Mouse (Mus musculus) brain, embryonic 18.5 days (tissue): ENCODE measurements at regions not wholly inside any gene's neighbourhood (a gene's known extent, or its start where the extent isn't known, plus 50 kb on each side); places are given as distances from the start of the nearest gene placed in this dataset.
A peak's percentile ranks its signal among the peaks of the same experiment; 100 is the strongest.

Experiments used
- DNase-seq: peaks from one replicate; pipeline ENCODE4 v3.0.0-alpha.2; 2012; ENCODE audit warnings: low read depth, low spot score

GRCm38 (mm10) chr9:73173589-73174247 lies 60.5 kb downstream of the Rsl24d1 start:
- no peak for DNase-seq

- no peak for DNase-seq
These were observed 63.4 kb downstream of the Rsl24d1 start for GRCm38 (mm10) chr9:73176645-73177044.

- DNase-seq = no peak
These were observed 70.1 kb downstream of the Rsl24d1 start for GRCm38 (mm10) chr9:73183356-73183755.

- DNase-seq = no peak
These were observed 71.7 kb downstream of the Rsl24d1 start for GRCm38 (mm10) chr9:73184908-73185307.

GRCm38 (mm10) chr9:73192271-73192785 lies 79.1 kb downstream of the Rsl24d1 start:
- no peak for DNase-seq

- DNase-seq = no peak
These were observed 85.2 kb downstream of the Rsl24d1 start for GRCm38 (mm10) chr9:73198261-73199085.

- no peak for DNase-seq
These were observed 109.9 kb downstream of the Rsl24d1 start for GRCm38 (mm10) chr9:73223111-73223510.

- DNase-seq = no peak
These were observed 127.0 kb downstream of the Rsl24d1 start for GRCm38 (mm10) chr9:73240188-73240587.

GRCm38 (mm10) chr9:73242521-73243308 lies 129.5 kb downstream of the Rsl24d1 start:
- DNase-seq = no peak

GRCm38 (mm10) chr9:73244177-73244576 lies 131.0 kb downstream of the Rsl24d1 start:
- DNase-seq = no peak

GRCm38 (mm10) chr9:73245524-73245923 lies 132.3 kb downstream of the Rsl24d1 start:
- no peak for DNase-seq

GRCm38 (mm10) chr9:73258171-73258570 lies 144.9 kb downstream of the Rsl24d1 start:
- DNase-seq = peak; percentile 40

GRCm38 (mm10) chr9:73258640-73259039 lies 145.4 kb downstream of the Rsl24d1 start:
- DNase-seq = no peak

GRCm38 (mm10) chr9:73262711-73263110 lies 149.5 kb downstream of the Rsl24d1 start:
- DNase-seq = no peak

- DNase-seq = no peak
These were observed 157.0 kb downstream of the Rsl24d1 start for GRCm38 (mm10) chr9:73270249-73270648.

- no peak for DNase-seq
These were observed 159.4 kb downstream of the Rsl24d1 start for GRCm38 (mm10) chr9:73272614-73273013.

GRCm38 (mm10) chr9:73273681-73274080 lies 160.5 kb downstream of the Rsl24d1 start:
- DNase-seq = no peak

- DNase-seq = no peak
These were observed 162.4 kb downstream of the Rsl24d1 start for GRCm38 (mm10) chr9:73275671-73276070.

GRCm38 (mm10) chr9:73295287-73295686 lies 182.1 kb downstream of the Rsl24d1 start:
- no peak for DNase-seq

- DNase-seq = no peak
These were observed 189.1 kb downstream of the Rsl24d1 start for GRCm38 (mm10) chr9:73302156-73302918.

GRCm38 (mm10) chr9:73317048-73317447 lies 203.8 kb downstream of the Rsl24d1 start:
- no peak for DNase-seq
